Mouse (Mus musculus) heart, embryonic 14.5 days (tissue): ENCODE measurements around the gene Gm7347. TPM values are rescaled to one million over a fixed set of nuclear protein-coding genes. Genes with fewer than 3 reads are reported as not detected.
"Not testable (repeated sequence)": the region's sequence is repeated elsewhere in the genome, so short reads cannot be mapped to it uniquely, and the experiment has no call there.

Experiments used
- ATAC-seq: fragments of 200-750 bp; cut with Nextera tagmentation; 2 replicates; pipeline ENCODE4 v1.8.0; 2017; ENCODE audit warnings: low read depth, moderate TSS enrichment; ENCODE audit not compliant: insufficient number of reproducible peaks, insufficient read depth, low FRiP score
- H3K27ac ChIP-seq, 2 experiments: fragments of 200-500 bp in 1 of 2; fragments of 300-500 bp in 1 of 2; sonication (generic) in 1 of 2; replicated peaks in 1 of 2; 2 replicates each; pipeline ENCODE4 v1.5.1; 2012 to 2014; ENCODE audit warnings: low read depth in 2 of 2, low read length in 2 of 2, control low read depth in 1 of 2, mild to moderate bottlenecking in 1 of 2, mixed read lengths in 1 of 2; ENCODE audit not compliant: control insufficient read depth in 1 of 2, insufficient read depth in 1 of 2
- H3K27me3 ChIP-seq: fragments of 300-500 bp; sonication (generic); 2 replicates; pipeline ENCODE4 v1.6.1; 2014; ENCODE audit warnings: mild to moderate bottlenecking, low read length, control low read depth; ENCODE audit not compliant: control insufficient read depth, insufficient read depth
- H3K36me3 ChIP-seq: fragments of 300-500 bp; sonication (generic); 2 replicates; pipeline ENCODE4 v1.6.1; 2014; ENCODE audit warnings: mild to moderate bottlenecking, control low read depth, low read length, mixed read lengths; ENCODE audit not compliant: control insufficient read depth, insufficient read depth
- H3K4me1 ChIP-seq, 2 experiments: fragments of 200-500 bp in 1 of 2; fragments of 300-500 bp in 1 of 2; sonication (generic) in 1 of 2; 2 replicates each; pipeline ENCODE4 v1.6.1; 2012 to 2014; ENCODE audit warnings: low read length in 2 of 2, control low read depth in 1 of 2, mixed read lengths in 1 of 2; ENCODE audit not compliant: control insufficient read depth in 2 of 2, insufficient read depth in 2 of 2
- H3K4me2 ChIP-seq: fragments of 300-500 bp; sonication (generic); 2 replicates; pipeline ENCODE4 v1.6.1; 2014; ENCODE audit warnings: mild to moderate bottlenecking, low read length
- H3K4me3 ChIP-seq, 2 experiments: fragments of 200-500 bp in 1 of 2; fragments of 300-500 bp in 1 of 2; sonication (generic) in 1 of 2; 2 replicates each; pipeline ENCODE4 v1.5.1; 2012 to 2014; ENCODE audit warnings: low read length in 2 of 2, mild to moderate bottlenecking in 2 of 2, control low read depth in 1 of 2, low read depth in 1 of 2, moderate library complexity in 1 of 2; ENCODE audit not compliant: control insufficient read depth in 1 of 2, insufficient read depth in 1 of 2
- H3K9ac ChIP-seq: fragments of 300-500 bp; sonication (generic); 2 replicates; pipeline ENCODE4 v1.6.1; 2014; ENCODE audit warnings: mild to moderate bottlenecking, low read length
- H3K9me3 ChIP-seq: fragments of 300-500 bp; sonication (generic); 2 replicates; pipeline ENCODE4 v1.6.1; 2016; ENCODE audit warnings: low read length, control low read depth; ENCODE audit not compliant: control insufficient read depth
- whole genome bisulfite sequencing: fragments of 180-500 bp; shearing (Covaris S2); extraction: QIAGEN DNeasy Blood & Tissue Kit; methylation state at CpG from one replicate; pipeline ENCODE4 v1.1.7; 2014; 5-methylcytosine and 5-hydroxymethylcytosine counted together
- polyA plus RNA-seq: library from polyadenylated mRNA; unstranded; fragments of >200 nt; fragmentation: Nextera tagmentation; extraction: Ambion mirVana; gene quantifications from 2 replicates; pipeline ENCODE4 v1.2.1, GENCODE M21; 2014

Gene Gm7347
- 0.08 TPM in 1 of 2 replicates, not detected in the other for polyA plus RNA-seq

- no CpG with 5 or more reads among the region's 2 CpGs for WGBS
- H3K4me1 ChIP-seq, H3K9me3 ChIP-seq, H3K27me3 ChIP-seq, H3K9ac ChIP-seq, H3K4me3 ChIP-seq, H3K36me3 ChIP-seq, ATAC-seq, H3K27ac ChIP-seq, H3K4me2 ChIP-seq: not testable (repeated sequence)
These were observed at the start of gene Gm7347 for GRCm38 (mm10) chr5:26058481-26058880. Gene Gm7347, minus strand, starts transcription at chr5:26058581.

GRCm38 (mm10) chr5:26105262-26105661 lies 46.9 kb upstream of the Gm7347 start, which contains the start of gene 5031410I06Rik:
Gene 5031410I06Rik, minus strand, starts transcription at chr5:26105362.
- no CpG with 5 or more reads among the region's 3 CpGs for WGBS
- not testable (repeated sequence) for H3K27ac ChIP-seq, H3K4me2 ChIP-seq, H3K4me1 ChIP-seq, ATAC-seq, H3K27me3 ChIP-seq, H3K4me3 ChIP-seq, H3K36me3 ChIP-seq, H3K9me3 ChIP-seq, H3K9ac ChIP-seq

- not testable (repeated sequence) for H3K9me3 ChIP-seq, ATAC-seq, H3K4me1 ChIP-seq, H3K4me3 ChIP-seq, H3K4me2 ChIP-seq, H3K27ac ChIP-seq, H3K36me3 ChIP-seq, H3K9ac ChIP-seq, H3K27me3 ChIP-seq
- WGBS = 67% methylated on average over 1 of the region's 1 CpGs
These were observed 30.8 kb upstream of the Gm7347 start, which contains the start of gene Gm10471 for GRCm38 (mm10) chr5:26089191-26089590. Gene Gm10471, minus strand, starts transcription at chr5:26089291.

- not testable (repeated sequence) for H3K36me3 ChIP-seq, H3K9me3 ChIP-seq, H3K27me3 ChIP-seq, H3K27ac ChIP-seq, ATAC-seq, H3K4me2 ChIP-seq, H3K9ac ChIP-seq, H3K4me1 ChIP-seq, H3K4me3 ChIP-seq
These were observed 20.6 kb upstream of the Gm7347 start for GRCm38 (mm10) chr5:26079023-26079422.

GRCm38 (mm10) chr5:26070716-26071115 lies 12.3 kb upstream of the Gm7347 start:
- no peaks in the 10 kb centered on the region for H3K9me3 ChIP-seq

GRCm38 (mm10) chr5:26039458-26039857 lies 18.9 kb downstream of the Gm7347 start, which contains the start of gene Speer4a:
Gene Speer4a, minus strand, starts transcription at chr5:26039558.
- H3K4me2 ChIP-seq, H3K4me3 ChIP-seq, H3K9ac ChIP-seq, ATAC-seq, H3K9me3 ChIP-seq, H3K27me3 ChIP-seq, H3K36me3 ChIP-seq, H3K4me1 ChIP-seq, H3K27ac ChIP-seq: not testable (repeated sequence)
- WGBS = 57% methylated on average over 2 of the region's 2 CpGs

More at GRCm38 (mm10) chr5:26070716-26071115, 12.3 kb upstream of the Gm7347 start:
- Histone ChIP-seq H3K4me1 (no peaks in the 10 kb centered on the region), H3K9ac (no peak overlapping the region), H3K36me3 (no peaks in the 10 kb centered on the region), H3K4me3 (no peak overlapping the region), H3K4me2 (no peak overlapping the region), H3K27ac (no peak overlapping the region), H3K27me3 (no peaks in the 10 kb centered on the region)
- ATAC-seq = no peak
- 83% methylated on average over 24 of the region's 24 CpGs for WGBS

- H3K36me3 ChIP-seq, ATAC-seq, H3K27me3 ChIP-seq, H3K9ac ChIP-seq, H3K9me3 ChIP-seq, H3K4me3 ChIP-seq, H3K4me2 ChIP-seq, H3K27ac ChIP-seq, H3K4me1 ChIP-seq: not testable (repeated sequence)
- WGBS = no CpG with 5 or more reads among the region's 3 CpGs
These were observed 35.6 kb downstream of the Gm7347 start, which contains the start of gene Gm5862 for GRCm38 (mm10) chr5:26022816-26023215. Gene Gm5862, minus strand, starts transcription at chr5:26022916.

- not testable (repeated sequence) for H3K27ac ChIP-seq, H3K27me3 ChIP-seq, H3K4me3 ChIP-seq, H3K9me3 ChIP-seq, ATAC-seq, H3K4me1 ChIP-seq, H3K9ac ChIP-seq, H3K4me2 ChIP-seq, H3K36me3 ChIP-seq
- 51% methylated on average over 6 of the region's 7 CpGs for WGBS
These were observed 50.7 kb downstream of the Gm7347 start for GRCm38 (mm10) chr5:26007697-26008096.
